Mouse (Mus musculus): ENCODE measurements around the gene Pcdh20.

Gene Pcdh20

DNA sequence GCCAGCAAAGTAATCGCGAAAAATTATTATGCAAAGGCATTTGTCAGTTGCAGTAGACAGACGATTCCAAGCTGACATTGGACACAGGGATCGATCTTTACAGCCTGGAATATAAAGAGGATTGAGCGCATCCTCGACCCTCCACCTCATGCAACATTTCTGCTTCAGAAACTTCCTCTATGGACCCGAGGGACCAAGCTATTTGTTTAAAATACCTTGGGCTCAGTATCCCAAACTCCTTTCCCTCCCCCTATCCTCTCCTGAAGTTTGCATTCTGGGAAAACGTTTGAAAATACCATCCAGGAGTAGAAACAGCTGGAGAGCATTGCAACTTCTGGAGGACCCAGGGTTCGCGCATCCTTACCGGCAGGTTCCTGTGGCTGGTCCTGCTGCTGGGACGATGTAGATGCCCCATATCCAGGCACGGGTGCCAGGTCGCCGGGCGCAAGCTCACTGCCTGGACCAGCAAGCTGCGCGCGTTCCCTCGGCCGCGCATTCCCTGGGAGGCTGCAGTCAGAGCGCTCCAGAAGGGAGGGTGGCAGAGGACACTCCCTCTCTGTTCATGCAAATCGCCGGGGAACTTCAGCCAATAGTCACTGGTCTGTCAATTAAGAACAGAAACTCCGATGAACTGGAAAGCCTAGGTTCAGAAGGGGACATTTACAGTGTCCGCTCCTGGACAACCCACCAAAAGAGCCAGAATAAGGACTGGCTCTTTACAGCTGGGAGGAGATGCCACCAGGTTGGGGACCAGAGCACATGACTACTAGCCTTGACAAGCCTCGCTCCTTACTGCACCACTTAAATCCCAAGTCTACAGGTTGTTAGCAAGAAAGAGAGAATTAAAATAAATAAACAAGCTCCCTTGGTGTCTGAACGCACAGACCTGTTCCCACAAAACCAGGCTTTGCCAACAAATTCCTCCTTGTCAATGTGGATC is at the start of gene Pcdh20:
Pcdh20 (minus strand) TSS at position 902 of the 940 bp plus-strand sequence.
- DNase-seq (ENCODE audit: low read depth, low spot score), result peak; percentile 17

DNA sequence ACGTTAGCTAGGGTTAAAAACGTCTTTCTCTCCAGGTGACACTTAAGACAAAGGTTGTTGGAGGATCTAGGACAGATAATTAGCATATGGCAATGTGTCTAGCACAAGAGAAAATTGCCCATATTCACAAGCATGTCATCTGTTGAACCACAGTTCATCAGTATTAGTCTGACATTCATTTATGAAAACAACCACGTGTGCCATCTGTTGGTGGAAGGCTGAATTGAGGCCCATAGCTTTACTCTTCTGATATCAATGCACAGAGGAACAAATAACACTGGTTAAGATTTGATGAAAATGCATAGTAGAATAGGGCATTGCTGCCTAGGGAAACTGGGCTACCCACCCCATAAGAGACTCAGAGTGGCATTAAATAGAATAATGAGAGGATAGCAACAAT is 8.7 kb upstream of the Pcdh20 start:
- no peak for DNase-seq (ENCODE audit: low read depth, low spot score)

DNA sequence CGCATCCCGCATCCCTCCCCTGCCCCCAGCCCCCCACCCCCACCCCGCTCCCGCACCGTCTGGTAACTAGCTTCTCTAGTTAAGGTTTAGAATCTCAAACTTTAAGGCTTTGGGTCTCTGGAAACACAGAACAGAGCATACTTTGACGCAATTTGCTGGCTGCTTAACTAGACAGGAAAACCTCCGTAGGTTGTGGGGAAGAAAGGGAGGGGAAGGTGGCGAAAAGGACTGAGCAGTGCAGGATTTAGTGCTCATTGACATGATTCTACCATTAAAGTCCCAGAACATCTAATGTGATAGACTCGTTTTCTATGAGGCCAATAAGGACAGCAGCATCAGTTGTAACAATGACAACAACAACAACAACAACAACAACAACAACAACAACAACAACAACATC is 1.2 kb downstream of the Pcdh20 start:
- DNase-seq (ENCODE audit: low read depth, low spot score), result no peak

DNA sequence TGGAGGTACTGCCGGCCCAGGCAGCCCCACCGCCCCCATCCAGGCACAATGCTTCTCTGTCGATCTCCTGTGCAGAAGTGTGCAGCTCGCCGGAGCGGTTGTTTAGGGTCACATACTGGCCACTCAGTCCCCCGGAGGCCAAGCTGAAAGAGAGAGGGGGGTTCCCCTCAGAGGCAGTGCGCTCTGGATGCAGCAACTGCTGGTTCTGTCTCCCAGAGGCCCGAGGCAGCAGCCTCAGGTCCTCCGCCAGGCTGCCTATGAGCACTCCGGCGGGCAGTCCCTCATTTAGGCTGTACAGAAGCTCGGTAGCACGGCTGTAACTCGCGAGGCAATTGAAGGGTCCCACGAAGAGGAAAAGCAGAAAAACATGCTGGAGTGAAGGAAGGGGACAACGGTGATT is 1.8 kb downstream of the Pcdh20 start:
- DNase-seq (ENCODE audit: low read depth, low spot score), result no peak

DNA sequence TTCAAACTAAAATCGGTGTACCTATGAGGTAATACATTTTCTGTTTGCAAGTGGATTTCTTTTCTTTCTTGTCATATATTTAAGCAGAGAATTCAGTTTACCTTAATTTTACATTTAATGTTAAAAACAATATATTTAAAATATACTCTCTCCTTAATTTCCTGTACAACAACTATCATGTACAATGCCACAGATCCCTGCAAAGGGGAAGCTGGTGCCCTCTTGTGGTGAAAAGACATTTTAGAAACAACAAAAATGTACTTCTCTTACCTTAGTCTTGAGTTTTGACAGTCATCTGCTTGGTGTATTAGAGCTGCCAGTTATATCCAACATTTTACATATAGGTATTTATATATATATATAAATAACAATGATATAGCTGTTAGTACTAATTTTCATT is 4.8 kb downstream of the Pcdh20 start:
- no peak for DNase-seq (ENCODE audit: low read depth, low spot score)

DNA sequence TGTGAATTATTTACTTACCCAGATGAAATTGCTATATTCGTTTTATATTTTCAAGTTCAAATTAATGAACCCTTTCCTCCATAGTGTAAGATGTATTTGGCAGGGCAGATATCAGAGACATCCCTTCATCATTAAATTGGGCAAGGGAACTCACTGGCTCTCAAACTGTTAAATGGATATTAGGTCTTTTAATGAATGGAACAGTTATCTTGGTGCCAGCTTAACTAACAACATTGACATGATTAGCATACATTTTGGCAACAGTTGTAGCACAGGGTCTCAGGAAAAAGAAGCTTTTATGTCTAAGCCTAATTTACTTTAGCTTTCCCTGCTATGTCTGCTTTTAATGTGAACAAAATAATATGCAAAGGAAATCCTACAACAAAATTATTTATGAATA is 6.8 kb downstream of the Pcdh20 start:
- DNase-seq (ENCODE audit: low read depth, low spot score), result no peak

DNA sequence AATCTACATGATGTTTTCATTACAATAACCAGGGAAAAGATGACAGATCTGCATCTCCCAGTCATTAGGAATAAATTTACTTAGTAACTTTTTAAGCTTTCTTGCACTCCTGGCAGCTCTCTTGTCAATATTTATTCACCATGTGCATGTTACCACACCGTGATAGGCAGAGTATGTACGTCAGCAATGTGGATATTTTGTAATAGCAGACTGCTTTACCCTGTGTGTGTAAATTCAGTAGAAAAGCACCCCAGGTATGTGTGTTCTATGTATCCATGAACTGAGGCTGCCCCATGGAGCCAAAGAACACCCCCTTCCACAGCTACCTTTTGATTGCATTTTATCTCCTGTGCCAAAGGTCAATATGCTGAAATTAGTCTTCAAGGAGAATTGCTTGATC is 7.8 kb downstream of the Pcdh20 start:
- no peak for DNase-seq (ENCODE audit: low read depth, low spot score)

DNA sequence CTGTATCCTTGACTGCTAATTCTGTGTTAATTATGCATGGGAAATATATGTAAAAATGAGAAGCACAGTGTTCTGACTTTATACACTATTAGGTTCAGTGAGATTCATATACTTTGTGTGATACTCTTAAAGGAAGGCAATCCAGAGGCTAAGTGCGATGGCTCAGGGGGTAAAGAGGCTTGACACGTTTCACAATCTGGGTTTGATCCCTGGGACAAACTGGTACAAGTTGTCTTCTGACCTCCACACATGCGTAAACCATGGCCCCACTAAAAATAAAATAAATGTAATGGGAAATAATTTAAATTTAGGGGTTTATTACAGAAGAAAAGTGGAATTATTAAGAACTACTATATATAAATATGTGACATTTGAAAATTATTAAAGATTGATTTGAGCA is 8.3 kb downstream of the Pcdh20 start:
- DNase-seq (ENCODE audit: low read depth, low spot score), result no peak

DNA sequence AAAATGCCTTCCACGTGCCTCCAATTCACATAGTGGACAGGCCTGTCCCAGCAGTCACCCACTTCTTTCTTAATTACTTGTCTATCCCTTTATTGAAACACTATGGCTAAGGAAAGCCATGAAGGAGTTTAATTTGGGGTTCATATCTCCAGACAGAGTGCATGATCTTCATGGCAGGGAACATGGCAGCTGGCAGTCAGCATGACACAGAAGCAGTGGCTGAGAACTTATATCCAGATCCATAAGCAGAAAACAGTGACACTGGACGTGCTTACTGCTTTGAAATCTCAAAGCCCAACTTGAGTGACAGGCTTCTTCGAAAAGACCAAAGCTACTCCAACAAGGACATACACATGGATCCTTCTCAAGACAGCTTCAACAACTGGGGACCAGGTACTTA is 10.5 kb downstream of the Pcdh20 start:
- DNase-seq (ENCODE audit: low read depth, low spot score), result no peak

DNA sequence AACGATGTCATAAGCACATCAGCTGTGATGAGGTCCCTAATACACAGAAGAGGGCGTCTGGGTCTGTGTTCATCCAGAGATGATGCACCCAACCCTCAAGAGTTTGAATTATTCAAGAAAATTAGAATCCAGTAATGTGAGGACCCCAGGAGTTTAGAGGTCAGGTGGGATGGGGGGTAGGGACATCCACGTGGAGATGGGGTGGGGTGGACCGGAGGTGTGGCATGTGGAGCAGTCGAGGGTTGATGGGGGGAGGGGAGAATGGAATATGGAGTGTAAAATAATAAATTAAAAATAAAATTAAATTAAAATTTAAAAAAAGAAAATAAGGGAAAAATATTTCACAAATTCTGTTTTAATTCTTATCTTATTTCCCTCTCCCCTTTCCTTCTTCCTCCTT is 27.9 kb downstream of the Pcdh20 start:
- no peak for DNase-seq (ENCODE audit: low read depth, low spot score)

DNA sequence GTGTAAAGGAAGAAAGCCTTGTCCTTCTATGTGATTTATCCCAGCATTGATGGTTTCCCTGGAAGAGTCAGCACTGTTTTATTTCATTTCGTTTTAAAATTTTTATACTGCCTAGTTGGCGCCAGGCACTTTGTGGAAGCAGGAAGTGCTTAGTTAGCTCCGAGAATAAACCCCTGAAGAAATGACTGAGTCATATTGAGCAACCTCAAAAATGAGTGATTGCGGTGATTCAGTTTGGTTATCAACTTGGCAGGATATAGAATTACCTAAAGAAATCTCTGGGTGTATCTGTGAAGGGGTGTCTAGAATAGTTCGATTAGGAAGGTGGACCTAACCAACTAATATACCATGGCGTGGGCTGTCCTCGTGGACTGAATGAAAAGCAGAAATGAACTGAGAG is 41.8 kb downstream of the Pcdh20 start:
- no peak for DNase-seq (ENCODE audit: low read depth, low spot score)

DNA sequence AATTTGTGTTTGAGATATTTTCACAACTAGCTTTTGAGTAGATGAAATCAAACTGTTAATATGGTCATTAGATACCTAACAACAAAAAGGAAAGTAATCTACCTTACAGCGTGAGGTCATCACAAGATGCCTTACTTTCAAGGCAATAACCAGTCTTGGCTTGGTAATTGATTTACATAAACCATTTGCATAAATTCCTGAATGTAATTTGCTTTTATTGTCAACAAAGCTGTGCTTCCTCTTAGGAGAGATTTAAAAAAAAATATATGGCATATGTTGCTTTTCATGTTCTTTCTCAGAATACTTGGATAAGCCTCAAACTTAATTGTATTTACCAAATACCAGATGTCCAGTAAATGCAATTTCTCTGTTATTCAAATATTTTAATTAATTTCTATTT is 43.8 kb downstream of the Pcdh20 start:
- DNase-seq (ENCODE audit: low read depth, low spot score), result no peak
